Mouse (Mus musculus): ENCODE results near the gene Oser1.

GRCm38 (mm10) chr2:163420366-163420886, 4.1 kb downstream of the Oser1 start:
- TF ChIP-seq POLR2A (IDR thresholded peaks at IDR 0.05; ENCODE audit: insufficient read depth, low read depth, low read length) (no peak), CTCF (IDR thresholded peaks at IDR 0.05; ENCODE audit: insufficient read depth, low read depth, low read length) (no peak)

Data from olfactory bulb, adult 2 months (tissue).